Mouse (Mus musculus): ENCODE measurements around the gene Rps16.

- no peak for TF ChIP-seq GATA1 (IDR thresholded peaks at IDR 0.05; ENCODE audit: low read length)
- TF ChIP-seq TAL1 (IDR thresholded peaks at IDR 0.05; ENCODE audit: low read length): no peak
These were observed 11.3 kb downstream of the Rps16 start for GRCm38 (mm10) chr7:28361647-28362341.
